Mouse (Mus musculus) embryonic facial prominence, embryonic 11.5 days (tissue): ENCODE measurements around the gene Med4. TPM values are rescaled to one million over a fixed set of nuclear protein-coding genes. Genes with fewer than 3 reads are reported as not detected.
A peak's percentile ranks its signal among the peaks of the same experiment; 100 is the strongest.
"Not testable (repeated sequence)": the region's sequence is repeated elsewhere in the genome, so short reads cannot be mapped to it uniquely, and the experiment has no call there.

Experiments used
- ATAC-seq: fragments of 200-750 bp; cut with Nextera tagmentation; replicated peaks from 2 replicates; pipeline ENCODE4 v1.8.0; 2017; ENCODE audit warnings: low read depth; ENCODE audit not compliant: insufficient number of reproducible peaks, low FRiP score, low TSS enrichment
- DNase-seq: peaks from one replicate; pipeline ENCODE4 v3.0.0-alpha.2; 2015; ENCODE audit warnings: low spot score
- H3K27ac ChIP-seq: fragments of 300-500 bp; sonication (generic); replicated peaks from 2 replicates; pipeline ENCODE4 v1.5.1; 2014; ENCODE audit warnings: mild to moderate bottlenecking, low read depth, low read length, control low read depth
- H3K27me3 ChIP-seq: fragments of 300-500 bp; sonication (generic); 2 replicates; pipeline ENCODE4 v1.6.1; 2014; ENCODE audit warnings: mild to moderate bottlenecking, low read length, moderate library complexity, mixed read lengths; ENCODE audit not compliant: control insufficient read depth, insufficient read depth
- H3K36me3 ChIP-seq: fragments of 300-500 bp; sonication (generic); replicated peaks from 2 replicates; pipeline ENCODE4 v1.6.1; 2014; ENCODE audit warnings: low read depth, mild to moderate bottlenecking, low read length, moderate library complexity, mixed read lengths; ENCODE audit not compliant: control insufficient read depth, insufficient read depth
- H3K4me1 ChIP-seq: fragments of 300-500 bp; sonication (generic); 2 replicates; pipeline ENCODE4 v1.6.1; 2014; ENCODE audit warnings: low read length, mixed read lengths; ENCODE audit not compliant: control insufficient read depth, insufficient read depth
- H3K4me2 ChIP-seq: fragments of 300-500 bp; sonication (generic); 2 replicates; pipeline ENCODE4 v1.6.1; 2014; ENCODE audit warnings: low read depth, mild to moderate bottlenecking, control low read depth, low read length, moderate library complexity
- H3K4me3 ChIP-seq: fragments of 300-500 bp; sonication (generic); 2 replicates; pipeline ENCODE4 v1.5.1; 2014; ENCODE audit warnings: low read depth, low read length, control low read depth
- H3K9ac ChIP-seq: fragments of 300-500 bp; sonication (generic); replicated peaks from 2 replicates; pipeline ENCODE4 v1.6.1; 2014; ENCODE audit warnings: mild to moderate bottlenecking, control low read depth, low read length
- H3K9me3 ChIP-seq: fragments of 300-500 bp; sonication (generic); replicated peaks from 2 replicates; pipeline ENCODE4 v1.6.1; 2016; ENCODE audit warnings: mild to moderate bottlenecking, low read length, inconsistent platforms, mixed read lengths; ENCODE audit not compliant: control insufficient read depth
- WGBS: fragments of 180-500 bp; shearing (Covaris S2); extraction: QIAGEN DNeasy Blood & Tissue Kit; methylation state at CpG from one replicate; pipeline ENCODE4 v1.1.7; 2014; 5-methylcytosine and 5-hydroxymethylcytosine counted together
- polyA plus RNA-seq: library from polyadenylated mRNA; unstranded; fragments of >200 nt; fragmentation: Nextera tagmentation; extraction: Ambion mirVana; gene quantifications from 2 replicates; pipeline ENCODE4 v1.2.1, GENCODE M21; 2014

The Med4 gene
- polyA plus RNA-seq, 1 experiment from 2014 or later: 113 TPM

DNA sequence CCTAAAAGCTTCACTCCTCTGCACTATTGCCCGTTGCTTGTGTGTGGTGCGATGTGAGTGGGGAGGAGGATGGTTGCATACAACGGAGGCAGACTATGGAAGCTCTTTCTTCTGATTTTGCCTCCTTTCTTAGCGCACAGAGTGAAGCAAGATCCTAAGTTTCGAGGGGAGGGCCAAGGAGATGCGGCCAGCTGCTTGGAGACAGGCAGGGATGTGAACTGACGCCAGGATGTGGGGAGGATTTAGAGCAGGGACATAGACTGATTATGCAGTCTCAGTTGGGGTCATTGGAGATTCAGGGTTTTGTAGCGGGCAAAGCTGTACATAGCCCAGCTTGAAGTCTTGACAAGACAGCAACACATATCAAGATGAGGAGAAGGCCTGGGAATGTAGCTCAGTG lies 3.5 kb upstream of the Med4 start:
- DNase-seq (no peak), ATAC-seq (no peak)
- Histone ChIP-seq H3K27ac (no peak overlapping the region), H3K9me3 (no peaks in the 10 kb centered on the region), H3K4me1 (no peaks in the 10 kb centered on the region), H3K9ac (no peak overlapping the region), H3K4me3 (no peak overlapping the region), H3K27me3 (no peaks in the 10 kb centered on the region), H3K36me3 (no peaks in the 10 kb centered on the region), H3K4me2 (no peak overlapping the region)
- 57% methylated on average over 8 of the region's 8 CpGs for WGBS

DNA sequence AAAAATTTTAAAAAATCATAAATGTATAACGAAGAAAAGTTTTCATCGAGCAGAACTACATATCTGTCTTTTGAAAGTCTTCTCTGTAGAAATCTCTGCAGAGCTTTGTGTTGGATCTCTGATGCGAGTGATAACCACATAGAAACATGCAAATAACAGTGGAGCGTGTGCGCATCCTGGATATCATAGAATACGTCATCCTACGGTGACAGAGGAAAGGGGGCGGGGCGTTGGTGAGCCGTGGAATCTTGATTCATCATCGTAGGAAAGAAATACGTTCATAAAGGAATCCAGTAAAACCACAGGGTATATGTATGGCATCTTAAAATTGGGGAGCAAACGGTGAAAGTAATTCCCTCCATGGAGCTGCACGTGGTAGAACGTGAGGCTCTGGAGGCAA lies 2.6 kb upstream of the Med4 start:
- H3K4me2 ChIP-seq: no peak overlapping the region
- no peak overlapping the region for H3K4me3 ChIP-seq
- no peak overlapping the region for H3K27ac ChIP-seq
- 89% methylated on average over 15 of the region's 15 CpGs for WGBS
- no peaks in the 10 kb centered on the region for H3K4me1 ChIP-seq
- H3K36me3 ChIP-seq: no peaks in the 10 kb centered on the region; the same call in 1 of the 2 replicates
- no peaks in the 10 kb centered on the region for H3K27me3 ChIP-seq
- H3K9ac ChIP-seq: no peak overlapping the region
- ATAC-seq (no peak), DNase-seq (no peak)
- H3K9me3 ChIP-seq: no peaks in the 10 kb centered on the region

DNA sequence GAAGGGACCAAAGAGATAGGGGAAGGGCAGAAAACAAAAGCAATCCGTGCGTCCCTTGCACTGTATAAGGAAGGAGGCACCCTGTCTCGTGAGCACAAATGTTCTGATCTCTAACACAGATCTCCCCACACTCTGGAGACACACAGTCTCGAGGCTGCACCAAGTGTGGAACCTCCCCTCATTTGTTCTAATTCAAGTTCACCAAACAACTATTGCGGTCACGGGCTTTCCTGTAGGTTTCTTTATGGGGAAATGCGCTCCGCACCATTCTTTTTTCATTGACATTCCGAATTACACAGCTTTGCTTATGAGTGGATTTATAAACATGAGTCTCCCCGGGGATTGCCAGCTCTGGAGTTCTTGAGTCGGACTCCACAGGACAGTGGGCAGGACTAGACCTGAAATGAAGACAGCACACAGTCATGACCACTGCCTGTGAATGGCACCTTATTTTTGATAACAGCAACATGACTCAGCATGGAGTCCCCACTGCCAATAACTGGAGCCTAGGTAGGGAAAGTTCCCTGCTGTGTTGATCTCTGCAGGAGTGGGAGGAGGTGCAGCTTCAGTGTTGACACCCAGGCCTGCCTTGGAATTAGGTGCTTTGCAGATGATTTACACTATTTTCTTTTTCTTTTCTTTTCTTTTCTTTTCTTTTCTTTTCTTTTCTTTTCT lies 2.0 kb upstream of the Med4 start:
- H3K27ac ChIP-seq: no peak overlapping the region
- H3K4me1 ChIP-seq: no peaks in the 10 kb centered on the region
- H3K4me3 ChIP-seq: no peak overlapping the region
- H3K9ac ChIP-seq: no peak overlapping the region; the same call in 1 of the 2 replicates
- H3K4me2 ChIP-seq: no peak overlapping the region
- no peaks in the 10 kb centered on the region for H3K27me3 ChIP-seq
- 74% methylated on average over 11 of the region's 11 CpGs for WGBS
- ATAC-seq (no peak), DNase-seq (no peak)
- H3K36me3 ChIP-seq: no peaks in the 10 kb centered on the region; the same call in 1 of the 2 replicates
- H3K9me3 ChIP-seq: no peaks in the 10 kb centered on the region

DNA sequence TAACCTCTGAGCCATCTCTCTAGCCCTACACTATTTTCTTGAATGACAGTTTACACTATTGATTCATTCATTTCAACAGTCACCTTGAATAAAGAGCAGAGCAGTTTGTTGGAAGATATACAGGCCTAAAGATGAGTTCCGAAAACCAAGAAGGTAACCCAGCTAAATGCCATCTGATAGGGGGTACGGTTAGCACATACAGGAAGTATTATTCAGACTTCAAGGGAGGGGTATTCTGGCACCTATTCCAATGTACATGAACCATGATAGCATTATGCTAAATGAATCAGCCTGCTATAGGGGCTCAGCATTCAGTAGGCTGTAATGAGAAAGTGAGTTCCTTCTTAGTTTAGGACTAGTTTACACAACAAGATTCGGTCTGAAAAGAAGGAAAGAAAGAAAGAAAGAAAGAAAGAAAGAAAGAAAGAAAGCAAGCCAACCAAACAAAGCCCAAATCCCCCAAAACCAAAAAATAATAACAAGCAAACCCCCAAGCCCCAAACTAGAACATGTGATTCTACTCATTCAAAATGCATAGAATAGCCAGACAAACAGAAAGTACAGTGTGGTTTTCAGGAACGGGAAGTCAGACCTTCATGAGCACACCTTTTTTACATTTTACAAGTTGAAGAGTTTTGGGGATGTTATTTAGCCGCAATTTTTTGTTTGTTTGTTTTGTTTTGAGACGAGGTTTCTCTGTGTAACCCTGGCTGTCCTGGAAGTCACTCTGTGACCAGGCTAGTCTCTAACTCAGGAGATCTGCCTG lies 1.0 kb upstream of the Med4 start:
- Histone ChIP-seq H3K9me3 (no peaks in the 10 kb centered on the region), H3K27me3 (no peaks in the 10 kb centered on the region), H3K4me1 (no peaks in the 10 kb centered on the region), H3K9ac (no peak overlapping the region), H3K4me2 (no peak overlapping the region), H3K4me3 (no peak overlapping the region), H3K27ac (no peak overlapping the region), H3K36me3 (no peaks in the 10 kb centered on the region; the same call in 1 of the 2 replicates)
- WGBS: 90% methylated on average over 6 of the region's 6 CpGs
- ATAC-seq (no peak), DNase-seq (no peak)

DNA sequence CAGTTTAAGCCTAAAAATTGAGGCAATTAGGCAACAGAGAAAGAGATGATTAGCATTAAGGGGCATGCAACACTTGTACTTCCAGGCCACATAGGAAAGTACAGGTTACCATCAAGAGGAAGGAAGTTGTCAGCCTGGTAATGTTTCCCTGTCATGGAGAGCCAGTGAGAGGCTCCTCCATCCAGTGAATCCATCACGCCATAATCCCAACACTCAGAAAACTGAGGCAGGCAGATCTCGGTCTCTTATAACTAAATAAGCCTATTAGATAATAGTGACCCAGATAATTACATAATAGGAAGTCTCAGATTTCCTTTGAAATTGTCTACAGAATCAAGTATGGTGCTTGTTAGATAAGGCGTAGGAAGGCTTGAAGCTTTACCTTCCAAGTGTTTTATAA lies 14.3 kb downstream of the Med4 start:
- Histone ChIP-seq H3K9me3 (no peaks in the 10 kb centered on the region), H3K4me3 (no peak overlapping the region), H3K36me3 (no peaks in the 10 kb centered on the region), H3K27me3 (no peaks in the 10 kb centered on the region), H3K4me1 (no peaks in the 10 kb centered on the region), H3K4me2 (no peak overlapping the region), H3K27ac (no peak overlapping the region), H3K9ac (no peak overlapping the region)
- DNase-seq (no peak), ATAC-seq (no peak)
- 71% methylated on average over 3 of the region's 3 CpGs for WGBS

DNA sequence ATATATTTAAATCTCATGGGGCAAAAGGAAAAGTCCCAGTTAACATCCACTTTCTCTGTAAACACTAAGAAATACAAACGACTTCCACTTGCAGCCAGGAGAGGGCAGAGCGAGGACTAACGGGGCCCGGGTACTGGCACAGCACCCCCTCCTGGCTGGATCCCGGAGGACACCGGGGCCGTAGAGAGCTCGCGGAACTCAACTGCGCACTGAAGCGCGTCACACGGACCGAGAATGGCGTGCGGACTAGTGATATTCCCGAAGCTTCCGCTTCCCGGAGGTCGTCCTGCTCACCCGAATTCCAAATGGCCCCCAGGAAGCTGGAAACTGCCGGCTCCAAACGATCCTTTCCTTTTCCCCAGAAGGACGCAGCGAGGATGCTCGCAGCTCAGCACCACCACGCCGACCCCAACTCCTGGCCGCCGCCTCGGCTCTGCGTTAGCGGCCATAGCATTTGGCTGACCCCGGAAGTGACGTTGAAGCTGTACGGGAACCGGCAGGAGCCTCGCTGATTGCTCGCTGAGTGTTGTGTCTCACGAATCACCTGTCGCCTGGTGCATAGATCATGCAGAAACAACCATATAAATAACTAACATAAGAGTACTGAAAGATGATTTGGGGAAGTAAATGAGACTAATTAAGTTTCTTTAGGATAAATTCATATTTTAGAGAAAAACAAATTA lies 15.1 kb downstream of the Med4 start, which contains the start of gene Sucla2:
Gene Sucla2, plus strand, starts transcription at position 554 of the 683 bp plus-strand sequence.
- H3K4me2 ChIP-seq: no peak within 1 kb of the TSS

DNA sequence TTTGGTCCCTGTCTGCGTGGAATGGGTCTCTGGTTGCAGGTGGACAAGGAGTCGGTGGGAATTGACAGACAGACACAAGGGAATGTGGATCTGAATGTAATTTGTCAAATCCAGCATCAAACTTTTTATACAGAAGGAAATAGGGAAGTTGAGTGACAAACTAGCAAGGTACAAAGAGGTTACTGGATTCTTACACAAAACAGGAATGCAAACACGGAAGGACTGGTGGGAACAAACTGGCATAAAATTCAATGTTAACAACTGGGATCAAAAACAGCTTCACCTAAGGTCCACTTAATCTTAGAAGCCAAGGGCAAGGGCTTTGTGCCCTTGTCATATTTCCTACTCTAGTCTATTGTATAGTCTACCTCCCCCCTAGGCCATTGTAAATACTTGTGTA lies 18.8 kb downstream of the Med4 start:
- not testable (repeated sequence) for H3K36me3 ChIP-seq, H3K9me3 ChIP-seq, H3K4me1 ChIP-seq, H3K27me3 ChIP-seq, H3K4me2 ChIP-seq, H3K27ac ChIP-seq, H3K9ac ChIP-seq, DNase-seq, H3K4me3 ChIP-seq, ATAC-seq
- 84% methylated on average over 3 of the region's 3 CpGs for WGBS

More for the DNA sequence above, 15.1 kb downstream of the Med4 start, which contains the start of gene Sucla2:
- DNase-seq (peak; percentile 96), ATAC-seq (peak; percentile 99)
- under 1% methylated on average over 41 of the region's 41 CpGs for WGBS
- H3K9me3 ChIP-seq: no peaks in the 10 kb centered on the region
- no peaks in the 10 kb centered on the region for H3K36me3 ChIP-seq
- H3K4me3 ChIP-seq: peak within 1 kb of the TSS; percentile 46
- H3K27ac ChIP-seq: peak within 1 kb of the TSS; percentile 82
- H3K4me1 ChIP-seq: no peaks in the 10 kb centered on the region
- peak within 1 kb of the TSS; percentile 68 for H3K9ac ChIP-seq
- H3K27me3 ChIP-seq: no peaks in the 10 kb centered on the region
